Mouse (Mus musculus) fat pad, adult 2 months (tissue): Measurements from ENCODE around the gene Zfhx3.

Experiments used
- DNase-seq: peaks from one replicate; pipeline ENCODE4 v3.0.0-alpha.2; 2011; ENCODE audit warnings: low read depth, low spot score; ENCODE audit errors: extremely low read depth

The Zfhx3 gene

DNA sequence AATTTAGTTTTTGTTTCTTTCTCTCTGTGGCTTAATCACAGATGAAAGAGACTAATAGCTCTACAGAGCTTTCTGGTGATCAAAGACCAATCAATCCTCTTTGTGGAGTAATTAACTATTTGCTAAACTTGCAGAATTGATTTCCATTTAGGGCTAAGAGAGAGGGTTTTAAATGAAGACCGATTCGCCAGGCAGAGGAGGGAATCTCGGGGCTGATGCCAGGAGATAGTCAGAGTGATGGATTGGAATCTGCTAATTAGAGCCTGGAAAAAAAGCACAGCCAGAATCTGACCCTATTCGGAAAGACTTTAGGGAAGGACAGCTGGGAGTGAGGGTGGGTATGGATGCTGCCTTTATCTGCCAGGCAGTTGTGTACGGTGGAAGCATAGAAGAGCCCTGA, 490.9 kb downstream of the Zfhx3 start:
- DNase-seq: no peak

DNA sequence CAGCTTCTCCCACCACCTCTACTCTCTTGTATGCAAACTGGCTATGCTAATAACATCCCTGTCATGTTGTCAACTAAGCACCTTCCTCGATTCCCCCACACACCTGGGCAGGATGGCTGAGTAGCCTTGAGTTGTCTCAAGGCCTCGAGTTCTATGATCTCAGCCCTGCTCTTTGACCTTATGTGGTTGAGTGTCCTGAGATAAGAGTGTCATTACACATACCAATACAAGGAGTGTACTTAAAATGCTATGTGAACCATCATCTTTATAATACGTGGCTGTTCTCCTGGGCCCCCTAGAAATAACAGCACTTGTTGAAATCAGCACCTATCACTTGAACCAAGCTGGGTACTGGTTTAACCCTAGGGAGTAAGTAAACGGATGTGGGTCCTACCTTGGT, 492.1 kb downstream of the Zfhx3 start:
- DNase-seq: no peak

- DNase-seq: no peak
Observed at GRCm38 (mm10) chr8:108436336-108436735, 493.9 kb downstream of the Zfhx3 start.

DNA sequence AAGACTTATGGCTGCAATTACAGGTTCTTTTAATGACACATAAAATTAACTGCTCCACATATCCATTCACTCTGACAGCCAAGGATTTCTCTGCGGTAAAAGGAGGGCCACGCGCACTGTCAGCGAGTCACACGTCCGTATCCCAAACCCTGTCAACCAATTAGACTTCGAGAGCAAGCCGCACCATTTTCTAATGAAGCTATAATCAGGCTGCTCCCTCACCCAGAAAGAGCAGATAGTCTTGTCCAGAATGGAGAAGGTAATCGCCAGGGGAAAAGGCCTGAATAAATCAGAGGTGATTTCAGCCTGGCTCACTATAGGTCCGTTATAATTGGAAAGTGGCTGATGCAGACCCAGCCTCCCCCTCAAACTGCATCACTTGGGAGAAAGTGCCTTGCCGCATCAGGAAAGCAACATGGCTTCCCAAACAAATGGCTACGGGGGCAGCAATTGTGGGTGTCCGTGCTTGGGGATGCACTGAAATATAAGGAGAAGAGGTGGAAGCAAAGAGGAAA, 494.9 kb downstream of the Zfhx3 start:
- no peak for DNase-seq

DNA sequence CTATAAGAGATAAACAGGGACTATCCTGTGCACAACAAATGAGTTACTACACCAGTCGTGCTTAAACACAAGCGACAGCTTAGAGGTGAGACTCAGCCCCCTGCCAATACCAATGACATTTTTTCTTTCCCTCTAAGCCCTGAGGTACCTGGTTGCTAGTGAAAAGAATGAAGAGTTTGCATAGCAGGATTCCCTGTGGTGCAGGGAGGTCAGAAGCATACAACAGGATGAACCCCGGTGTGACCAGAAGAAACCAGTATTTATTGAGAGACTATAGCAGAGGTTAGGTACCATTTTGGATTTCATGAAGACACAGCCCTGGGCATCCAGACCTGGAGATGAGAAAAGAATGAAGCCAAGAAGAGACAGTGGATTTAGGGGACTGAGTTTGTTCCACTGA, 498.0 kb downstream of the Zfhx3 start:
- DNase-seq: no peak

- no peak for DNase-seq
Observed at GRCm38 (mm10) chr8:108450847-108451246, 508.4 kb downstream of the Zfhx3 start.

DNA sequence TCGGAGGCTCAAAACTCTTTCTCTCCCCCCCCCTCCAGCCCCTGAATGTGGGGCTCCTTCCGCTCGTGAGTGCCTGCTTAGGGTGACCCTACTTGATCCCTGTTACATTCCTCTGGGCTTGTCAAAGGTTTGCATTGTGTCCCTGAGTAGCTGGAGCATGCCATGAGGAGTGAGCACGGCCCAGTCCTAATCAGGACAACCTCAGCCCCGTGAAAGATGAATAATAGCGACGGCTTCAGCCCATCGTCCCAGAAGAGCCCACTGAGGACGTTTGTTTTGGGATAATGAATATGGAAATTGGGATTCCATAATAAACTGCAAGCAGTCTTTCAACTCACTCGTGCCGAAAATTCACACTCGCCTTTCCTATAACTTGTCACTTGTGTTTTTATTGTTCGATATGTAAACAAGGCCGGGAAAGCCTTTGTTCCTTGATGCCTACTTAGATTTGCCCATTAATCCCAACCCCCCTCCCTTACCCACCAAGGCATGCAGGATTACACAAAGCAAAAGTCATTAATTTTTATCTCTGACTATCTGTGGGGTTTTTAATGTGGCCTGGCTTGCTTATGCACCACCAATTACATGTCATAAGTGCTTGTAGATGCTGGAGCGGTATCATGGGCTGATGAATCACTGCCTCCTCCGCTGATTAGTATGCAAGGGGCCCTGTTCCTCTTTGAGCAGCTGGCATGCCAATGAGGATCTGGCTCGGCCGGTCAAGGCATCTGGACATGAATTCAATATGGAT, 512.3 kb downstream of the Zfhx3 start:
- no peak for DNase-seq

GRCm38 (mm10) chr8:108466653-108467052, 524.2 kb downstream of the Zfhx3 start:
- DNase-seq: no peak

GRCm38 (mm10) chr8:108467172-108468035, 525.0 kb downstream of the Zfhx3 start:
- no peak for DNase-seq

- no peak for DNase-seq
Observed at GRCm38 (mm10) chr8:108470269-108470668, 527.8 kb downstream of the Zfhx3 start.

DNA sequence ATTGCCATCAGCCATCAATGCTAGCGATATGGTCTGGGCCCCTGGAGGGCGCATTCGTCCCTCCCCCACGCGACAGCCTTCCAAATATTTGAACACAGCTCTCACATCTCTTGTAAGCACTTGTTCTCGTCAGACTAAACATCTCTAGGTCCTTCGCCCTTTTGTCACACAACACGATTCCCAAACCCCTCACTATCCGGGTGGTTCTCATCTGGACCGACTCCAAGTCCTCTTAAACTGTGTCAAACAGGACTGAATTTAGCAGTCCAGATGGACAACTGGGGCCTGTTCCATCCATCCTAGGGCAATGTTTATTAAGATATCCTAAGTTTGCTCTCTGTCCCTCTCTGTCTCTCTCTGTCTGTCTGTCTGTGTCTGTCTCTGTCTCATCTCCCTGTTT, 532.1 kb downstream of the Zfhx3 start:
- no peak for DNase-seq

- no peak for DNase-seq
Observed at GRCm38 (mm10) chr8:108478131-108478530, 535.7 kb downstream of the Zfhx3 start.

DNA sequence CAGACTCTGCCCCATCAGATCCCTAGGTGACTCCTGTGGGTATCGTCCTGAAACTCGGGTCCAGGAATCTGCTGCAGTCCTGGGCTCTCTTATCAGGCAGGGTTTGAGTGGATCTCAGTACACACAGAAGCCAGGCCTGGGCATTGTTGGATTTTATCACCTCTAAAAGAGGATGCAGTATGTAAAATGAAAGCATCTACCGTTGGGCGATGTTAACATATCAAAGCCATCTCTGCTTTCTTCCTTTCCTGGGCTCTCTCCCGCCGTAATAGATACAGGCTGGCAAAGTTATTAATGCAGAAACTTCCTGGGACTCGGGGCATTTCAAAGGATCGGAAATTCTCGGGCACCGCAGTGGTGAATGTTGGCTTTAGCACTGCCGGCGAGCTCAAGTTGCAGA, 537.7 kb downstream of the Zfhx3 start:
- no peak for DNase-seq

DNA sequence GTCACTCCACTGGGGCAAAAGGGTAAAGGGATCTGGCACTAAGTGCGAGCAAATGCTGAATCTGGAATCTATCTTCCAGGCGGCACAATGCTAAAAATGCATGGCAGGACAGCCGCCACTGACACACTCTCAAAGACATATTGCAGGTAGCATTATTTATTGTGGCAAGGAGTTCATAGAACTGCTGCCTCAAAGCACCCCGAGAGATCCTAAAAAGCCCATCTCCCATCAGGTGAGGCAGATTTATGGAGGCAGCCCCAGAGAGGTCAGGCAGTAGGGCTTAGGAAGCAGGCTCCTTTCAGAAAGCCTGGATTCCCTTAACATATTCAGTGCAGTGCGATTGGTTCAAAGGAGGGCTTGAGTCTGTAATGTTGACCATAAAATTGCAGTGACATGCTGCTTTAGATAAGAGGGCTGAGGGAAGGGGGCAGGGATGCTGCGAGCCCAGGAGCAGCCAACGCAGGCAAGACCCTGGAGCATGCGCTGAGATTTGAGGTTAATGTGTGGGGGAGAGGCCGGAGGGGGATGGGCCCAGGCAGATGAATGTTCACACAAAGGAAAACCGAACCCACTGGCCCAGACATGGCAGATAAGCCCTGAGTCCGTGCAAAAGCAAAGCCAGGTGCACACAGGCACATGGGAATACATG, 538.8 kb downstream of the Zfhx3 start:
- no peak for DNase-seq

DNA sequence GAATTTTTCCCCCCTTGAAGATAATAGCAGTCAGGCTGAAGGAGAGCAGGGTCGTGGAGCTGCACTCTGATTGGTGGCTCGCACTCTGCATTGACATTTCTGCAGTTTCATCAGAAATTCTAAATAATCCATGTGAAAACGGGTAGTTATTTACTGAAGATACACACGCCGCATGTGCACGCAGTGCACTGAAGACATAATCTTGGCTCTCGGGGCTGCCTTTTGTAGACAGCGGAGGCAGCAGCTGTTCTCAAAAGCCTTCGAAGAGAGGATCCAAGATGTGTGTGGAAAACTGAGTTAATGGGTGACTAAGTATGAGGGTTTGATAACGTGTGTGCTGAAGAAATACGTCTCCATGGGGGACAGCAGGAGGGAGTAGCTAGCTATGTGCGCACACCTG, 553.7 kb downstream of the Zfhx3 start:
- DNase-seq: no peak

DNA sequence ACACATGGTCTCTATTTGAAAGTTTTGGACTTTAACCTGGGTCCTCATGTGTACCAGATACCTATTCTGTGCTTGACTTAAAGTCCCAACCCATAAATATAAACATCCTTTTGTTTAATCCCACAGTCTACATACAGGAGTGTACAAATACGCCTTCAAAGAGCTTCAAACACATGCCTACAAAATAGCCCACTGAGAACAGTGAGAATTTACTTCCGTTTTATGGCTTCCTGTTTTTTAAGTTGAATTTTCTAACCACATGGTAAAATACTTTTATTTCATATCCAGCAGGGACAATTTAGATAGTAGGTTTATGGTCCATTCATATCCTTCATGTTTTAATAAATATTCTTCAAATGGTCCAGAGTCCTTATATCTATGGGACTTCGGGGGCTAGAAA, 564.3 kb downstream of the Zfhx3 start:
- DNase-seq: no peak

GRCm38 (mm10) chr8:108507769-108508168, 565.3 kb downstream of the Zfhx3 start:
- DNase-seq: no peak

GRCm38 (mm10) chr8:108510641-108511325, 568.3 kb downstream of the Zfhx3 start:
- DNase-seq: no peak

DNA sequence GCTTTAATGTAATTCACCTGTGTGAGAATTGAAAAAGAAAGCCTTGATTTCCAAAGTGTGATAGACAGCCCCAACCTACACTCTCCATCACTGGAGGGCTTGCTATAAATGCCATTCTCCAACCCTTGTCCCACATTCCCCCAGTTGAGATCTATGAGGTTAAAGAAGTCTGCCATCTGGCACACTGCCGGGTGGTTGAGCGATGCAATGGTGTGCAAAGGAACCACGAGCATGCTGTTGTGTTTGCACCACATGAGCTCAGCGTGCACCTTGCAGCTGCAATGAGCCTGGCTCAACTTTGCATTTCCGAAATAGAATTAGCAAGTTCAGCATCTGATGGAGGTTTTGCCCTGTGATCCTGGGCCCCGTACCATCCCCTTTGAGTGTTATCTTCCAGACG, 575.7 kb downstream of the Zfhx3 start:
- DNase-seq: no peak

DNA sequence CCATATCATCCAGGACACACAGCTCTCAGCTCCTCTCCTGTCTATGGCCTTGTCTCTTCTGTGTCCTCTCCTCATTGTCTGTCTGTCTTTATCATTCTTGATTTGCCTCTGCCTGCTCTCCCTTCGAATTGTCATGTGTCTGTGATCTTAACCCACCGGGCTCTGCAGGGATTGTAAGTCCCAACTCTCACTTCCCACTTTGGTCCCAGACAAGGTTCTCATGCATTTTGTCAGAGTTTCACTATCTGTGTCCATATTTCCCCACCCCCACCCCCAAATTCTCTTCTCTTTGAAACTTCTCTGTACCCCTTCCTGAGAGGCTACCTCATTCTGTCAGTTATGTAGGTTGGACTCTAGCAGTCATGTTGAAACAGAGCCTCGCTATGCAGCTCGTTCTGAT, 579.6 kb downstream of the Zfhx3 start:
- no peak for DNase-seq

DNA sequence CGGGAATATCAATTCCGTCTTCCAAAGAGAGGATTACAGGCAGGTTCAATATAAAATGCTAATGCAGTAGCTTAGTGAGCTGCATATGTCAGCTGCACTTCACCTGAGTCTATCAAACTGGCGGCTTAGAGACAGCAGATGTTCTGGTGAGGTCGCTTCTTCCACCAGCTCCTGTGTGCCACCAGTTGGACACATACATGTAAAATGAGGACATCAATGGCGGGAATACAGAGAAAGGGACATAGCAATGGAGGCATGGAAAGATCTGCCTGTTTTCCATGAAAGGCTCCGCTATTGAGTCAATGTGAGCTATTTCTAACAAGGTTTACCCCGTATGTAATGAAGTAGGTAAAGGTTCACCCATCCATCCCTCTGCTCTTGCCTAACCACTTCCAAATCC, 587.0 kb downstream of the Zfhx3 start:
- no peak for DNase-seq
